Mouse (Mus musculus): ENCODE data around the gene Robo2.
"Not testable (repeated sequence)": the region's sequence is repeated elsewhere in the genome, so short reads cannot be mapped to it uniquely, and the experiment has no call there.

Robo2 gene

GRCm38 (mm10) chr16:74200705-74201104 lies 210.9 kb downstream of the Robo2 start:
- DNase-seq (ENCODE audit: low spot score in 2 of 2), result no peak

- no peak for DNase-seq (ENCODE audit: low spot score in 2 of 2)
Observed at GRCm38 (mm10) chr16:74200024-74200703, 211.5 kb downstream of the Robo2 start.

- DNase-seq (ENCODE audit: low spot score in 2 of 2), result no peak
Observed at GRCm38 (mm10) chr16:74192979-74193554, 218.6 kb downstream of the Robo2 start.

GRCm38 (mm10) chr16:74191621-74192020 lies 220.0 kb downstream of the Robo2 start:
- DNase-seq (ENCODE audit: low spot score in 2 of 2), result no peak

- DNase-seq (ENCODE audit: low spot score in 2 of 2), result peak; percentile 29 to 39
Observed at GRCm38 (mm10) chr16:74182509-74183113, 229.0 kb downstream of the Robo2 start.

GRCm38 (mm10) chr16:74172673-74173072 lies 239.0 kb downstream of the Robo2 start:
- DNase-seq (ENCODE audit: low spot score in 2 of 2), result no peak

- DNase-seq (ENCODE audit: low spot score in 2 of 2), result no peak
Observed at GRCm38 (mm10) chr16:74169642-74170041, 242.0 kb downstream of the Robo2 start.

GRCm38 (mm10) chr16:74169121-74169520 lies 242.5 kb downstream of the Robo2 start:
- no peak for DNase-seq (ENCODE audit: low spot score in 2 of 2)

GRCm38 (mm10) chr16:74167832-74168231 lies 243.8 kb downstream of the Robo2 start:
- no peak for DNase-seq (ENCODE audit: low spot score in 2 of 2)

GRCm38 (mm10) chr16:74162041-74162440 lies 249.6 kb downstream of the Robo2 start:
- no peak for DNase-seq (ENCODE audit: low spot score in 2 of 2)

GRCm38 (mm10) chr16:74159189-74159588 lies 252.4 kb downstream of the Robo2 start:
- no peak for DNase-seq (ENCODE audit: low spot score in 2 of 2)

- DNase-seq (ENCODE audit: low spot score in 2 of 2), result no peak
Observed at GRCm38 (mm10) chr16:74136181-74136580, 275.4 kb downstream of the Robo2 start.

GRCm38 (mm10) chr16:74132833-74133232 lies 278.8 kb downstream of the Robo2 start:
- peak in 1 of 2 experiments; percentile 30 for DNase-seq (ENCODE audit: low spot score in 2 of 2)

GRCm38 (mm10) chr16:74131370-74131769 lies 280.3 kb downstream of the Robo2 start:
- no peak for DNase-seq (ENCODE audit: low spot score in 2 of 2)

GRCm38 (mm10) chr16:74128443-74128983 lies 283.1 kb downstream of the Robo2 start:
- DNase-seq (ENCODE audit: low spot score in 2 of 2), result no peak

GRCm38 (mm10) chr16:74113155-74113554 lies 298.5 kb downstream of the Robo2 start:
- DNase-seq (ENCODE audit: low spot score in 2 of 2), result no peak

- DNase-seq (ENCODE audit: low spot score in 2 of 2), result no peak
Observed at GRCm38 (mm10) chr16:74111101-74111500, 300.5 kb downstream of the Robo2 start.

GRCm38 (mm10) chr16:74104449-74104848 lies 307.2 kb downstream of the Robo2 start:
- not testable (repeated sequence) for DNase-seq (ENCODE audit: low spot score in 2 of 2)

- no peak for DNase-seq (ENCODE audit: low spot score in 2 of 2)
Observed at GRCm38 (mm10) chr16:74092997-74093801, 318.4 kb downstream of the Robo2 start.

GRCm38 (mm10) chr16:74089951-74090350 lies 321.7 kb downstream of the Robo2 start:
- DNase-seq (ENCODE audit: low spot score in 2 of 2), result peak; percentile 47 to 64

GRCm38 (mm10) chr16:74084188-74084587 lies 327.4 kb downstream of the Robo2 start:
- no peak for DNase-seq (ENCODE audit: low spot score in 2 of 2)

- DNase-seq (ENCODE audit: low spot score in 2 of 2), result no peak
Observed at GRCm38 (mm10) chr16:74072671-74073070, 339.0 kb downstream of the Robo2 start.

All from right cerebral cortex, postnatal 10 days (tissue).